24 mouse cellular contexts compared by ENCODE assay signal in genomic region chr5:23921316-23921715, GRCm38 (mm10).
A peak's percentile ranks its signal among the peaks of the same experiment; 100 is the strongest.
DNase-seq lines count a peak whose midpoint lies in the region; ATAC-seq and TF ChIP-seq lines count a peak whose summit lies in the region.
"Had no signal": no experiment of that assay in that cellular context is flagged by ENCODE, and none has a peak within 500 bp of the region (broad histone marks: within the 10 kb centered on the region; RNA-seq: fewer than 3 reads in every experiment).

No protein-coding gene starts in this region.

- no peaks in the 10 kb centered on the region for H3K36me3 ChIP-seq in heart, embryonic 10.5 days
- no peaks in the 10 kb centered on the region for H3K36me3 ChIP-seq in heart, adult 2 months (ENCODE audit: control insufficient read depth, insufficient read depth, low read length)
- no peaks in the 10 kb centered on the region for H3K36me3 ChIP-seq in liver, embryonic 16.5 days (ENCODE audit: control insufficient read depth, insufficient read depth)
- H3K36me3 ChIP-seq: embryonic facial prominence, embryonic 15.5 days; forebrain, embryonic 12.5 days; limb, embryonic 13.5 days; midbrain, embryonic 13.5 days had no signal

- no peaks in the 10 kb centered on the region for H3K27me3 ChIP-seq in heart, embryonic 10.5 days (ENCODE audit: insufficient read depth, poor library complexity, severe bottlenecking)
- no peaks in the 10 kb centered on the region for H3K27me3 ChIP-seq in heart, adult 2 months (ENCODE audit: control insufficient read depth, insufficient read depth, low read length)
- H3K27me3 ChIP-seq in liver, embryonic 16.5 days (ENCODE audit: control insufficient read depth, insufficient read depth, low read depth, low read length): no peaks in the 10 kb centered on the region
- H3K27me3 ChIP-seq: embryonic facial prominence, embryonic 15.5 days; forebrain, embryonic 12.5 days; limb, embryonic 13.5 days; megakaryocyte, embryonic 14.5 days; midbrain, embryonic 13.5 days; Patski had no signal

- no peak overlapping the region for H3K9ac ChIP-seq in heart, adult 2 months (ENCODE audit: low read depth, low read length)
- peak overlapping the region; percentile 64 for H3K9ac ChIP-seq in liver, embryonic 16.5 days (ENCODE audit: low read depth, low read length)
- H3K9ac ChIP-seq: embryonic facial prominence, embryonic 15.5 days; forebrain, embryonic 12.5 days; limb, embryonic 13.5 days; lung, embryonic 14.5 days; midbrain, embryonic 13.5 days had no signal

- H3K79me2 ChIP-seq in heart, adult 2 months (replicated peaks; ENCODE audit: control insufficient read depth, insufficient read depth, low read length): no peaks in the 10 kb centered on the region

- H3K4me2 ChIP-seq in liver, embryonic 16.5 days (ENCODE audit: low read depth, low read length): peak overlapping the region; percentile 64
- H3K4me2 ChIP-seq: embryonic facial prominence, embryonic 15.5 days; forebrain, embryonic 12.5 days; limb, embryonic 13.5 days; lung, embryonic 14.5 days; midbrain, embryonic 13.5 days had no signal

- no peak for TF ChIP-seq CTCF in heart, adult 2 months (IDR thresholded peaks at IDR 0.05)

- DNase-seq in heart, embryonic 10.5 days (ENCODE audit: low spot score): no peak
- DNase-seq in heart, adult 2 months: no peak
- DNase-seq in MEL-GATA-1-ER (ENCODE audit: extremely low read depth, low read depth) (peak; percentile 37), liver (peak; percentile 61)
- no peak for DNase-seq in frontal cortex, postnatal 14 days (ENCODE audit: low spot score in 2 of 2)
- DNase-seq: adrenal gland, adult 2 months; cerebellum, adult 2 months; heart, adult 18-20 months; heart, postnatal 10 days; kidney, postnatal 25 days; layer of hippocampus, postnatal 36 days; lung, embryonic 14.5 days; thymus, adult 2 months; thymus, postnatal 4 days had no signal

- 65% methylated on average over 1 of the region's 1 CpGs for WGBS in heart, embryonic 10.5 days
- WGBS in heart, adult 2 months: 52% methylated on average over 1 of the region's 1 CpGs
- WGBS in liver, embryonic 16.5 days (ENCODE audit: insufficient replicate concordance): 14% methylated on average over 1 of the region's 1 CpGs

- H3K9me3 ChIP-seq in heart, embryonic 10.5 days: no peaks in the 10 kb centered on the region
- no peaks in the 10 kb centered on the region for H3K9me3 ChIP-seq in liver, embryonic 16.5 days (replicated peaks; ENCODE audit: control insufficient read depth, low read length)
- H3K9me3 ChIP-seq: embryonic facial prominence, embryonic 15.5 days; forebrain, embryonic 12.5 days; limb, embryonic 13.5 days; megakaryocyte, embryonic 14.5 days; midbrain, embryonic 13.5 days had no signal

- no peak for TF ChIP-seq POLR2A in heart, adult 2 months (IDR thresholded peaks at IDR 0.05; ENCODE audit: insufficient read depth, low read depth, low read length)

- no peak for TF ChIP-seq EP300 in heart, adult 2 months (IDR thresholded peaks at IDR 0.05; ENCODE audit: insufficient read depth, low read depth, low read length)

- H3K27ac ChIP-seq in heart, embryonic 10.5 days: 0 out of 2 replicates have a peak overlapping the region, but pooled peaks have one; percentile 16
- H3K27ac ChIP-seq in heart, adult 2 months: no peak overlapping the region
- H3K27ac ChIP-seq in liver, embryonic 16.5 days (ENCODE audit: low read length): peak overlapping the region; percentile 100
- H3K27ac ChIP-seq: embryonic facial prominence, embryonic 15.5 days; forebrain, embryonic 12.5 days; limb, embryonic 13.5 days; midbrain, embryonic 13.5 days; stomach, postnatal 0 days had no signal

- intact Hi-C loops in heart, adult 2 months (cut with DNase I): loop anchor here (5.0 kb wide), 1 partner anchor 71 kb away; no protein-coding TSS in a partner anchor

- H3K4me3 ChIP-seq in heart, embryonic 10.5 days: no peak overlapping the region
- H3K4me3 ChIP-seq in heart, adult 2 months: no peak overlapping the region
- H3K4me3 ChIP-seq in liver, embryonic 16.5 days (ENCODE audit: low read depth, low read length): peak overlapping the region; percentile 62
- H3K4me3 ChIP-seq: embryonic facial prominence, embryonic 15.5 days; forebrain, embryonic 12.5 days; limb, embryonic 13.5 days; midbrain, embryonic 13.5 days had no signal

- ATAC-seq in liver, embryonic 16.5 days (ENCODE audit: low read depth): no peak
- no peak for ATAC-seq in megakaryocyte progenitor cell, adult 5-6 weeks (replicated peaks; ENCODE audit: poor library complexity)
- ATAC-seq: intestine, postnatal 0 days; midbrain, embryonic 13.5 days; Patski had no signal

- H3K4me1 ChIP-seq in heart, embryonic 10.5 days: peaks cover 29% of the 10 kb centered on the region
- H3K4me1 ChIP-seq in heart, adult 2 months (ENCODE audit: control insufficient read depth, insufficient read depth, low read length): peaks cover 6% of the 10 kb centered on the region; the same call in 1 of the 2 replicates
- peaks cover 46% of the 10 kb centered on the region for H3K4me1 ChIP-seq in liver, embryonic 16.5 days (ENCODE audit: control insufficient read depth, low read depth, low read length)
- H3K4me1 ChIP-seq: embryonic facial prominence, embryonic 15.5 days; limb, embryonic 13.5 days had no signal

Comparison
In these comparisons a context has a peak if more than half of its experiments do, and no peak if none do; other contexts are left out.
1. DNase-seq: peak in MEL-GATA-1-ER (single experiment) and liver (single experiment); none in heart, embryonic 10.5 days (single experiment), heart, adult 2 months (0 of 2) and frontal cortex, postnatal 14 days (0 of 2).